Mouse (Mus musculus): ENCODE measurements around the gene Nfyc.

DNA sequence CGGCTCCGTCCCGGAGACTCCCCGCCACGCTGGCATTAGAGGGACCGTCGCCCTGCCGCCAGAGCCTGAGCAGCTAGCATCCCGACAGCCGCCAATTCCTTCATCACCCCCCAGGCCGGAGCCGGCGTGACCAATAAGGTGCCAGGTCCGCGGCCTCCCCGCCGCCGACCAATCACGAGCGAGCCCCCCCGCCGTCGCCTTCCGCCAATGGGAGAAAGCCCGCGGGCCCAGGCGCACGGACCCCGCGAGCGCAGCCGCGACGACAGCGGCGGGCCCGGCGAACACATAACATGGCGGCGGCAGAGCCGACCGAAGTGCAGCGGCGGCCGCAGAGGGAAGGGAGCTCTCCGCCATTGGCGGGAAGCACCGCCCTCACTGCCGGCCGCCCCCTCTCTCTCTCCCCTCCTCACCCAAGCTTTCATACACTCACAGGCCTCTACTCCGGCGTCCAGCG, 6.2 kb downstream of the Nfyc start:
- TF ChIP-seq USF1 (IDR thresholded peaks at IDR 0.05; ENCODE audit: low read depth) (no peak), CTCF (IDR thresholded peaks at IDR 0.05; ENCODE audit: control insufficient read depth, insufficient read depth, insufficient read length) (no peak), MYOD1 (IDR thresholded peaks at IDR 0.05; ENCODE audit: control insufficient read depth, insufficient read length, low read depth) (no peak), CEBPB (IDR thresholded peaks at IDR 0.05; ENCODE audit: low read depth) (no peak)
